Mouse (Mus musculus): Measurements from ENCODE around the gene Pak4. TPM values are rescaled to one million over a fixed set of nuclear protein-coding genes. Genes with fewer than 3 reads are reported as not detected.
"Not testable (repeated sequence)": the region's sequence is repeated elsewhere in the genome, so short reads cannot be mapped to it uniquely, and the experiment has no call there.

Gene Pak4
- total RNA-seq, 1 experiment from 2014 or later, result 8.8 TPM

DNA sequence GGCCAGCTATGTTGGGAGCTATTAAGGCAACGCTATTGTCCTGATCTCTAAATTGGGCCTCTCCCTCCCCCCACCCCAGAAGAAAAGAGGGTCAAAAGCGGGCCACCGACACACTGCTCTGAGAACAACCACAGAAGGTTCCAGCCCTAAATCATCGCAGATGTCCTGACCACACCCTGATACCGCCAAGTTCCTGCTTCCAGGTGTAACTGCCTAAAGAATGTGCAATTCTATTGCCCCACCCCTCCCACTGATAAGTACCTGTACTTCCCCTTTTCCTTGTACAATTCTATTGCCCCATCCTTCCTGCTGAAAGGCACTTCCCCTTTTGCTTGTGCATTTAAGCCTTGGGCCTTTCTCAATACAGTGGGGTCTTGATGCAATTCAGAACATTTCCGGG is 59.1 kb downstream of the Pak4 start:
- ATAC-seq (ENCODE audit: extremely low read depth, insufficient number of reproducible peaks, low FRiP score, poor library complexity, severe bottlenecking), result not testable (repeated sequence)

DNA sequence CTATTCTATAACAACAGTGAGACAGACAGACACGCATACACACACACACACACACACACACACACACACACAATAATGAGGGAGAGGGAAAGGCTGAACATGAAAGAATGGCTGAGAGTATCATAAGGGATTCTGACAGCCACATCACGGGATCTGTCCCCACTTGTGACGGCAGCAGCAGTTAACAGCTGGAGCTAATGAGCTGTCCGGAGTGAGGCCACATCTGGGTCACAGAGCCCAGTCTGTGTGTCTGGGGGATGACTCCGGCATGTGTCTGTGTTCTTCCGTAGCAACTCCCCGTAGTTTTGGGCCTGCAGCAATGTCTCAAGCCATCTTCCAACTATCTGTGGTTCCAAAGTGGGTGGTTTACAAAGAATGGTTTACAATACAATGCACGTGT is 66.0 kb downstream of the Pak4 start:
- ATAC-seq (ENCODE audit: extremely low read depth, insufficient number of reproducible peaks, low FRiP score, poor library complexity, severe bottlenecking), result no peak

DNA sequence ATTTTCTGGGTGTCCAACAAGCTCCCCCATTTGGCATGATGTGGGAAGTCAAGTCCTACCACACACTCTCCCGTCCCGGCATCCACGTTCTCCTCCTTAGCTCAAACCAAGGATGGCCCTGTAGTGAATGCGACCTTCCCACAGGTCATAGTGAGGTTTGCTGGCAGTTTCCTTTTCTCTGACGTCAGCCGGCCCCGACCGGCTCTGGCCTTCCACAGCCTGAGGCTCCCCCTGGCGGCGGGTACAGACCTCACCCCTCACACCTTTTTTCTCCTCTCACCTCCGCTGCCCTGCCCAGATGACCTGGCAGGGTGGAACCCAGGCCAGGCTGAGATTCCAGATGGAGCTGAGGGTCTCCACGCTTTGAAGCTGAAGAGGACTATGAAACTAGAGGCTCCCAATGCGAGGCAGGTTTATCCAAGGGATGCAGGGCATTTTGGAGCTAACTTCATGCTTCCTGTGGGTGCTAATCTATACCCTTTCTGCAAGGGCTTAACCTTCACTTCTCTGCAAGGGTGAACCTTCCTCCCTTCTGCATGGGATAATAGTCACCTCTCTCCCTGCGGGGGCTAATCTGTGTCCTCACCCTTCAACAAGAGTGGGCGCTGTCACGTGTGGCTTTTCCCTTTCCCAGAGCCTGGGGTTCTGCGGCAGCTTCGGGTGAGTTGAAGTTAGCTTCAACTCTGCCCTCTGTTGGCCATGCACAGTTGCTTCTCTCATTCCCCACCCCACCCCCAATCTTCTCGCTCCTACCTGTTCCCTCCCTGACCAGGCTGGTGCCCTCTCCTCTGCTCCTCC is 69.9 kb downstream of the Pak4 start:
- ATAC-seq (ENCODE audit: extremely low read depth, insufficient number of reproducible peaks, low FRiP score, poor library complexity, severe bottlenecking), result peak; percentile 88

DNA sequence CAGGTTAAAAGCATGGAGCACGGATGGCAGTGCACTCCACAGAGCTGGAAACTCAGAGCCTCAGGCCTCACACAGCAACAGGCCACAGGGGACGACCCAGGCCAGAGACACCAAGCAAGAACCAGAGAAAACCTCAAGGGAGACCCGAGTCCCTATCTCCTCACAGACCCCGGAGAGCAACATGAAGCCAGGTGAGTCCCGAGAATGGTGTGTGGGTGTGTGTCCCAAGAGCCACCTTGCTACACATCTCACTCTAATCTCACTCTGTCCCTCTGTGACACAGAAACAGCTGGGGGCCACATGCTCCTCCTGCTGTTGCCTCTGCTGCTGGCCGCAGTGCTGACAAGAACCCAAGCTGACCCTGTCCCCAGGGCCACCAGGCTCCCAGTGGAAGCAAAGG is 75.4 kb downstream of the Pak4 start, which contains the start of gene Ifnl3:
TSS of gene Ifnl3 (plus strand) at position 301 of the 400 bp plus-strand sequence.
- not testable (repeated sequence) for ATAC-seq (ENCODE audit: extremely low read depth, insufficient number of reproducible peaks, low FRiP score, poor library complexity, severe bottlenecking)

DNA sequence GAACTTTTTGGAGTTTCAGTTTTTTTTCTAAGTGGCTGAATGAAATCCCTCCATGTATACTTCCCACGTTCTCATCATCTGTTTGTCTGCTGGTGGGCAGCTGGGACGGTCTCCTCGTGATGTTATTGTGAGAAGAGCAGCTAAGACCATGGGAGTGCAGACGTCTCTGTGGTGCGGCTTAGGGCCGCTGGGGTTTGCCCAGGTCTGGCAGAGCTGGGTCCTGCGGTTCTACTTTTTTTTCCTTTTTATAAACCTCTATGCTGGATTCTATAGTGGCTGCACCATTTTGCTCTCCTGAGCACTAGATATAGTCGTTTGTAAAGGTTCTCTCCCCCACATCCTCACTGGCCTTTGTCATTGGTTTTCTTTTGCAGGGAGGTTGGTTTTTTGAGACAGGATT is 86.5 kb downstream of the Pak4 start:
- no peak for ATAC-seq (ENCODE audit: extremely low read depth, insufficient number of reproducible peaks, low FRiP score, poor library complexity, severe bottlenecking)

DNA sequence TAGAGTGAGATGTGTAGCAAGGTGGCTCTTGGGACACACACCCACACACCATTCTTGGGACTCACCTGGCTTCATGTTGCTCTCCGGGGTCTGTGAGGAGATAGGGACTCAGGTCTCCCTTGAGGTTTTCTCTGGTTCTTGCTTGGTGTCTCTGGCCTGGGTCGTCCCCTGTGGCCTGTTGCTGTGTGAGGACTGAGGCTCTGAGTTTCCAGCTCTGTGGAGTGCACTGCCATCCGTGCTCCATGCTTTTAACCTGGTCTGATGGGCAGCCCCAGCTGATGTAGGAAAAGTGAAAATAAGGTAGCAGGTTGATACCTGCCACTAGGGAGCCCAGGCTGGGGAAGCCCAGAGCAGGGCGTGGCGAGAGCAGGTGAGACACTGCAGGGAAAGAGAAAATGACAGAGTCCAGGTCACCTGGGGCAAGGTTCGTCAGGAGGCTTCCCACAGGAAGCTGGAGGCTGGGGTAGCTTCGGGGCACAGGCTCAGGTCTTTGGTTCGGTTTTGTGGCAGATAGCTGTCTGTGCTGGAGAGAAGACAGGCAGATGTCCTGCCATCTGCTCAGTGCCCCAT is 87.5 kb downstream of the Pak4 start, which contains the start of gene Ifnl2:
TSS of gene Ifnl2 (minus strand) at position 51 of the 570 bp plus-strand sequence.
- 0 out of 2 replicates have a peak, but pooled peaks have one; percentile 10 for ATAC-seq (ENCODE audit: extremely low read depth, insufficient number of reproducible peaks, low FRiP score, poor library complexity, severe bottlenecking)

DNA sequence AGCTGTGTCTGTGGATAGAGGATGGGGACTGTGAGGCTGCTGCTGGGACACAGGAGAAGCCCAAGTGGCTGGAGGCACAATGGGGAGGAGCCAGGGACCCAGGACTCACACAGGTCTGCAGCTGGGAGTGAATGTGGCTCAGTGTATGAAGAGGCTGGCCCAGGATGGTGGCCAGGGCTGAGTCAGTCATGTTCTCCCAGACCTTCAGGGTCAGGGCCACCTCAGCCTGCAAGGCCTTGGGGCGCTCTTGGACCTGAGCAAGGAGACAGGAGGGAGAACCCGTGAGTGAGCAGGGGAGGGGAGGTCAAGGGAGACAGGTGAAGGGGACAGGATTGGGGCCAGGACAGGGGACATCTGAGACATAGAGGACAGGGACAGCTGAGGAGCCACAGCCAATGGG is 88.9 kb downstream of the Pak4 start:
- not testable (repeated sequence) for ATAC-seq (ENCODE audit: extremely low read depth, insufficient number of reproducible peaks, low FRiP score, poor library complexity, severe bottlenecking)

Other genes with a start within 250 kb of the Pak4 start
- gene Rps16, start 247.5 kb downstream of the Pak4 start, total RNA-seq (2017), result 700 and 800 TPM in 2 replicates
- gene Plekhg2, start 225.6 kb downstream of the Pak4 start, total RNA-seq (2017), result 32.6 and 39.7 TPM in 2 replicates
- 496 and 563 TPM in 2 replicates for gene Zfp36, start 217.9 kb downstream of the Pak4 start, total RNA-seq (2017)
- gene Med29, start 205.5 kb downstream of the Pak4 start, total RNA-seq (2017), result 9.1 and 9.8 TPM in 2 replicates
- 218 and 230 TPM in 2 replicates for gene Paf1, start 205.2 kb downstream of the Pak4 start, total RNA-seq (2017)
- 1,008 and 1,024 TPM in 2 replicates for gene Gmfg, start 160.7 kb downstream of the Pak4 start, total RNA-seq (2017)
- 0.37 and 0.47 TPM in 2 replicates for gene Lrfn1, start 146.2 kb downstream of the Pak4 start, total RNA-seq (2017)
- not detected in 2 replicates for gene Ifnl2, start 87.7 kb downstream of the Pak4 start, total RNA-seq (2017)
- not detected in 2 replicates for gene Ifnl3, start 75.3 kb downstream of the Pak4 start, total RNA-seq (2017)
- gene Sycn, start 57.3 kb downstream of the Pak4 start, total RNA-seq (2017), result not detected in 2 replicates
- gene Nccrp1, start 50.9 kb downstream of the Pak4 start, total RNA-seq (2017), result 0.49 and 0.70 TPM in 2 replicates
- gene Samd4b, start within 50 bp of the Pak4 start, total RNA-seq (2017), result 15.2 and 16.8 TPM in 2 replicates
- gene Acp7, start 33.1 kb upstream of the Pak4 start, total RNA-seq (2017), result not detected in 2 replicates
- not detected in 2 replicates for gene Fbxo27, start 94.7 kb upstream of the Pak4 start, total RNA-seq (2017)
- 0.61 and 0.81 TPM in 2 replicates for gene Fbxo17, start 118.6 kb upstream of the Pak4 start, total RNA-seq (2017)
- 18.0 and 19.4 TPM in 2 replicates for gene Mrps12, start 143.6 kb upstream of the Pak4 start, total RNA-seq (2017)
- gene Sars2, start 143.8 kb upstream of the Pak4 start, total RNA-seq (2017), result 5.9 and 6.1 TPM in 2 replicates
- gene Ccer2, start 158.0 kb upstream of the Pak4 start, total RNA-seq (2017), result not detected in 2 replicates
- 39.3 and 45.8 TPM in 2 replicates for gene Sirt2, start 168.6 kb upstream of the Pak4 start, total RNA-seq (2017)
- gene Nfkbib, start 169.3 kb upstream of the Pak4 start, total RNA-seq (2017), result 23.5 and 24.3 TPM in 2 replicates
- gene Rinl, start 190.8 kb upstream of the Pak4 start, total RNA-seq (2017), result 95.7 and 108 TPM in 2 replicates
- gene Hnrnpl, start 210.4 kb upstream of the Pak4 start, total RNA-seq (2017), result 300 and 326 TPM in 2 replicates
- gene Ech1, start 227.0 kb upstream of the Pak4 start, total RNA-seq (2017), result 43.8 and 45.0 TPM in 2 replicates
- gene Lgals4, start 235.7 kb upstream of the Pak4 start, total RNA-seq (2017), result 25.1 and 34.3 TPM in 2 replicates

Measured in neutrophil, adult 5-6 weeks (primary cell).